Mouse (Mus musculus) spleen, postnatal 4 days (tissue): ENCODE measurements at regions not wholly inside any gene's neighbourhood (a gene's known extent, or its start where the extent isn't known, plus 50 kb on each side); places are given as distances from the start of the nearest gene placed in this dataset.

Experiments used
- DNase-seq, 2 experiments: peaks; one replicate each; pipeline ENCODE4 v3.0.0; 2022; ENCODE audit warnings: low spot score in 2 of 2

- no peak for DNase-seq
These were observed 206.3 kb downstream of the Rpl10-ps3 start for GRCm38 (mm10) chr9:50138341-50138978.

- DNase-seq, result no peak
These were observed 208.2 kb downstream of the Rpl10-ps3 start for GRCm38 (mm10) chr9:50136636-50136985.

- DNase-seq, result no peak
These were observed 208.7 kb downstream of the Rpl10-ps3 start for GRCm38 (mm10) chr9:50135939-50136635.

- no peak for DNase-seq
These were observed 220.5 kb downstream of the Rpl10-ps3 start for GRCm38 (mm10) chr9:50124241-50124640.

- no peak for DNase-seq
These were observed 223.8 kb downstream of the Rpl10-ps3 start for GRCm38 (mm10) chr9:50120820-50121599.

GRCm38 (mm10) chr9:50119412-50119811 lies 225.4 kb downstream of the Rpl10-ps3 start:
- DNase-seq, result no peak

GRCm38 (mm10) chr9:50118578-50118977 lies 226.2 kb downstream of the Rpl10-ps3 start:
- no peak for DNase-seq

GRCm38 (mm10) chr9:50106551-50106950 lies 238.2 kb downstream of the Rpl10-ps3 start:
- DNase-seq, result no peak

- no peak for DNase-seq
These were observed 242.0 kb downstream of the Rpl10-ps3 start for GRCm38 (mm10) chr9:50102766-50103165.

- DNase-seq, result no peak
These were observed 243.7 kb downstream of the Rpl10-ps3 start for GRCm38 (mm10) chr9:50101061-50101460.

GRCm38 (mm10) chr9:50090968-50091367 lies 253.8 kb downstream of the Rpl10-ps3 start:
- no peak for DNase-seq

- DNase-seq, result no peak
These were observed 254.9 kb downstream of the Rpl10-ps3 start for GRCm38 (mm10) chr9:50089916-50090315.

GRCm38 (mm10) chr9:50080205-50080604 lies 264.6 kb downstream of the Rpl10-ps3 start:
- no peak for DNase-seq

GRCm38 (mm10) chr9:50068576-50068975 lies 269.9 kb upstream of the Ncam1 start:
- DNase-seq, result no peak

- no peak for DNase-seq
These were observed 269.1 kb upstream of the Ncam1 start for GRCm38 (mm10) chr9:50067729-50068225.

GRCm38 (mm10) chr9:50064505-50065229 lies 265.9 kb upstream of the Ncam1 start:
- DNase-seq, result no peak

GRCm38 (mm10) chr9:50038231-50038630 lies 239.5 kb upstream of the Ncam1 start:
- DNase-seq, result no peak

GRCm38 (mm10) chr9:50032322-50033158 lies 233.8 kb upstream of the Ncam1 start:
- no peak for DNase-seq

- DNase-seq, result no peak
These were observed 232.6 kb upstream of the Ncam1 start for GRCm38 (mm10) chr9:50031318-50031717.

GRCm38 (mm10) chr9:50029030-50029429 lies 230.3 kb upstream of the Ncam1 start:
- DNase-seq, result no peak

- no peak for DNase-seq
These were observed 229.8 kb upstream of the Ncam1 start for GRCm38 (mm10) chr9:50028573-50028972.
